Mouse (Mus musculus): ENCODE measurements around the gene Pmepa1.

The Pmepa1 gene

DNA sequence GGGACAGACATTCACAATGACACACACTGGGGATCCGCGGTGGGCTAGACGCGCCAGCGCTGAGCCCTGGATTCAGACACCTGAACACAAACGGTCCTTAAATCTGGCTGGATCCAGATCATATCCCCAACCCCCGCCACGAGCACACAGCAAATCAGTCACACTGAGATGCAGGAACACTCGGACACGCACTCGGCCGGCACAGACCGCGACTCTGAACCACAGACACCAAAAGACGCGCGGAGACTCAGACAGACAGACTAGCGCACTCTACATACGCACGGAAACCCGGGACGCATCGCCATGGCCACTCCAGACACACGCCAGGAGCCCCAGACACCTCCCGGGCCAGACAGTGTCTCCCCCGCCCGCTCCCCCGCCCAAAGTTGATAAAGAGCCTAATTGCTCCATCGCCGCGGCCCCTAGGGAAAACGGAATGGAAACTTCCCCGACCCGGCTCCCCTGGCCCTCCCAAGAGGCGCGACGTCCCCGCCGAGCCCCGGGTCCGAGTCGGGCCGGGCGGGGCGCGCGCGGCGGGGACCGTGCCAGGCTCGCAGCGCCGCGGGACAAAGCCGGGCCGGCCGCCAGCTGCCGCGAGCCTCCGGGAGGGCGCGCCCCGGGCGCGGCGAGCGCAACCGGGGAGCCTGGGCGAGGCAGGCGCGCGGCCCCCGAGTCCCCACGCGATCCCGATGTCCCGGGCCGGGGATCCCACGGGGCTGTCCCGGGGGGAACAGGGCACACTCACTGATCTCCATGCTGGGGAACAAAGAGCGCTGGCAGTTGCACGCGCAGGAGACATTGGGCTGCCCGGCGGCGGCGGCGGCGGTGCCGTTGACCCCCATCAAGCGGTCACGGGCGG, 761 bp downstream of the Pmepa1 start:
- DNase-seq (ENCODE audit: low spot score) = no peak

- DNase-seq (ENCODE audit: low spot score) = no peak
Measured at GRCm38 (mm10) chr2:173274428-173275342, 1.6 kb downstream of the Pmepa1 start.

- DNase-seq (ENCODE audit: low spot score) = no peak
Measured at GRCm38 (mm10) chr2:173273885-173274284, 2.4 kb downstream of the Pmepa1 start.

DNA sequence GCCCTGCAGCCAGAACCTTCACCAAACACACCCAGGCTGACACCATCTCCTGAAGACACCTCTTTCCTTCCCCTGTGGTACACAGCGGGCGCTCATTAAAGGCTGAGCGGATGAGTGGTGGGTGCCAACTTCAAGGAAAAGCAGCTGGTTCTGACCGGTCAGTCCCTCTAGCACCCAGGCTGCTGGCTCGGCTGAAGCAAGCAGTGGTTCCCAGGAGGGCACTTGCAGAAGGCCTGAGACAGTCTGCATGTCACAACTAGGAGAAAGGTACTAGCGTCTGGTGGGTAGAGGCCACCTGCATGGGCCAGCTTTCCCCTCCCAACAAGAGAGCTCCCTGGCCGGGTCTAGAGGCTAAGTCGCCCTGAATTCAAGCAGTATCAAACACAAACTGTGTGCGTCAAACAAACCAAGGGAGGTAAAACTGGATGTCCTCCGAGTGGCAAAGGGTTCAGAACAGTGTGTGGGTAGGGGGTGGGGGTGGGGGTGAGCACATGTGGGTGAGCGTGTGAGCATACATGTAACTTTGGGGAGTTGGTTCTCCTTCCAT, 3.9 kb downstream of the Pmepa1 start:
- DNase-seq (ENCODE audit: low spot score) = no peak

DNA sequence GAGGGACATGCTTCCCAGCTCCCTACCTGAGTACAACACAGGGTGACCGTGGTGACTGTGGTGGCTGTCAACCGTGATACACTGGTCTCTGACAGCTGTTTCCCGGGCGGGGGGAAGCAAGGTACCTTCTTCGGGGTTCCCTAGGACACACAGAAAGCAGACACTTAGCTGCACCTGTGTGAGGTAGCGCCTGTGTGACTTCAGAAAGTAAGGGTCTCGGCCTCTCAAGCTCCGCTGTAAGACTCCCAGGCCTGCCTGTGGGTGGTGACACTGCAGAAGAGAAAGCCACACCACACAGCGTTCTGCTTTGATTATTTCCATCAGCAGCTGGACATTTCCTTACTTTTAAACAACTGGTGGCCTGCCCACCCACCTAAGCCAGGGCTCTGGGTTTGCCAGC, 4.8 kb downstream of the Pmepa1 start:
- no peak for DNase-seq (ENCODE audit: low spot score)

DNA sequence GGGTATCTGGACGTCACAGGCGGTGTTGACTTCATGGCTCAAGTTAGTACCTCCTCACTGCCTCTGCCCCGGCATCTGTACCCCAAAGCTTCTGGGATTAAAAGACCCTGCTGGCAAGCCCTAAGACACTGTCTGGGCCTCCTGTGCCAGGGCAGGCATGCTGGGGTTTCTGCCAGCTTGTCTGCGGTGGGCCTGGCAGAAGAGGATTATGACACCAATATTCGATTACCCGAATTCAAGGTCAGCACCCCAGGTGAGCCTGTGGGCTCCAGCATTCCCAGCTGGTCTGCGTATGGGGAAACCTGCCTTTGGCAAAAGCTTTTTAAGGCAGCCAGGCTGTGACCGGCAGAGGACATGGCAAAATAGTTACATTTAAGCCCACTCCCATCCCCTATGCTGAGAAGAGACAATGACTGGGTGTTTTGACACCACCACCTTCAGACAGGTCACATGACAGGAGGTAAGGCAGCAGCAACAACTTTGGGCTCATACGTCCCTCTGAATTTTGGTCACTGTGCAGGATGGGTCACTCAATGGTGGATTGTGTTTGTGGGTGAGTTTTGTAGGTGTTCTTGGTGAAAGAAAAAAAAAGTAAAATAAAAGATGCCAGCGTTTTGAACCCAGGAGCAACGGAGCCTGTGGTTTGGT, 5.6 kb downstream of the Pmepa1 start:
- no peak for DNase-seq (ENCODE audit: low spot score)

- DNase-seq (ENCODE audit: low spot score) = no peak
Measured at GRCm38 (mm10) chr2:173270196-173270595, 6.1 kb downstream of the Pmepa1 start.

GRCm38 (mm10) chr2:173267562-173267961, 8.8 kb downstream of the Pmepa1 start:
- no peak for DNase-seq (ENCODE audit: low spot score)

GRCm38 (mm10) chr2:173266349-173267112, 9.8 kb downstream of the Pmepa1 start:
- DNase-seq (ENCODE audit: low spot score) = no peak

DNA sequence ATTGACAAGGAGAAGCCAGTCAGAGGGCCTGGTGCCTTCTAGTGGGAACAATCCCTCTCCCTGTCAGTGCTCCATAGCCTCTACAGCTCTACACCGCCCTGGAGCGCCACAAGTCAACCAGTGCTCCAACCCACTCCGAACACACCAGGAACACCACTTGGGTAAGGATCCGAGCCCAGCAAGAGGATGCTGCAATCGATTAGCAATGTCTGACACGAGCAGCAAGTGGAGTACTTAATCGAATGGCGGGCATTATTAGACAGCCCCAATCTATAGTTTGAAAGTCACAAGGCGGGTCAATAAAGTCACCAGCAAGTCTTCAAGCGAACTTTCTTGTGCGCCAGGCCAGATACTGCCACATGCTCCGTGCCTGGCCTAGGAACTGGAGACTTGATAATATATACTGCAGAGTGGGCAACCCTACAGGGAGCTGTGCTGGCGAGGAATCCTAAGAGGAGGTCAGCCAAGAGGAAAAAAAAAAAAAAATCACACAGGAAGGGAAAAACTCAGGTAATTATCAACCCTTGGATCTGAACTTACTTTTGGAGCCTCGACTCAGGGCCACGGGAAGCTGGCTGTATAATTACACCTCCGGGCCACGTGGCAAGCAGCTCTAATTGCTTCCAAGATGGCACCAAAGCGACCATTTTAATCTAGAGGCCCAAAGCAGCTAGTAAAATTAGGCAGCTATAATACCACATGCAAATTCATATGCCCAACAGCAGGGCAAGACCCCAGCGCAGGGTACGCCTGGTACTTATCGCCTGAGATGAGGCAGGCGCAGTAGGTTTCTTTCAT, 10.7 kb downstream of the Pmepa1 start:
- DNase-seq (ENCODE audit: low spot score) = no peak

DNA sequence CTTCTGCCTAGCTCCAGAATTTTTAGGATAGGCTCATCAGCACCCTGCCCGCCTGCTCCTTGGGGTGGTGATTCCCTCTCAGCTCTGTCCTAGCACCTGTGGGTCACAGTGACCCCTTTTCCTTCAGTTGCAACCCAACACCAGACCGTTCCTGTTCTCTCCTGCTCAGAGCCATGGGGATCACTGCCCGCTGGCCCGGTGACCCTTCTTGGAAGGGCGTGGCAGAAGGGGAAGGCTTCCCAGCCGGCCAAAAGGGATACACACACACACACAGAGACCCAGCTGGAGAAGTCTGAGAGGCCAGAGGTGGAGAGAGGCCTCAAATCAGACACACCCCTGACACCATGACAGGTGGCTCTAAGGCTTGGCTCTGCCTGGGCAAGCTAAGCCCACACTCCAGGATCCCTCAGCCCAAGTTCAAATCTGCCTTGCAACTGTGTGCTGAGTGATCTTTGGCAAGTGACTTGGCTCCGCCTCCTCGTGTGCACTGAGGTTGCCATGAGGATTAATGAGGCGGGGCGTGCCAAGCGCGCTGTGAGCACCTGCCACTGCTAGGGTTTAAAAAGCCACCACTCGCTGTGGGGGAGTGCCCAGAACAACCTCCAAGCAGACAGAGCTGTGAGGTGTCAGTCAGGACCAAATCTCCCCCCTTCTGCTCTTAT, 11.7 kb downstream of the Pmepa1 start:
- DNase-seq (ENCODE audit: low spot score) = no peak

GRCm38 (mm10) chr2:173263636-173264330, 12.6 kb downstream of the Pmepa1 start:
- DNase-seq (ENCODE audit: low spot score) = no peak

DNA sequence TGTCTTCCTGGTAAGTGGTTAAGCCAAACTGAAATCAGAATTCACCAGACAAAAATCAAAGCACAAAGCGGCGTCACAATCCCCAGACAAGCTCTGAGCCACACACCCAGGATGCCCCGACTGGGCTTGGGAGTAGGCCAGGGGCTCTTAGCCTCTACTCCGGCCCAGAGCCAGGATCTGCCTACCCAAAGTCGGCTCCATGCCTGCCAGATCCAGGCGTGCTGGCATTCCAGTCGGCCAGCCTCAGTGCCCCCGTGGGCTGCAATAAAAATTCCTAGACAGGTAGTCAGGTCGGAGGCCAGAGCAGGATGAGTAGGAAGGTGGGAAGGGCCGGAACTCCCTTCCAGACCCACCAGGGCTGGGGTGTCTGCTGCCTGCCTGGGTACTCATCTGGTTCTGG, 14.8 kb downstream of the Pmepa1 start:
- DNase-seq (ENCODE audit: low spot score) = no peak

DNA sequence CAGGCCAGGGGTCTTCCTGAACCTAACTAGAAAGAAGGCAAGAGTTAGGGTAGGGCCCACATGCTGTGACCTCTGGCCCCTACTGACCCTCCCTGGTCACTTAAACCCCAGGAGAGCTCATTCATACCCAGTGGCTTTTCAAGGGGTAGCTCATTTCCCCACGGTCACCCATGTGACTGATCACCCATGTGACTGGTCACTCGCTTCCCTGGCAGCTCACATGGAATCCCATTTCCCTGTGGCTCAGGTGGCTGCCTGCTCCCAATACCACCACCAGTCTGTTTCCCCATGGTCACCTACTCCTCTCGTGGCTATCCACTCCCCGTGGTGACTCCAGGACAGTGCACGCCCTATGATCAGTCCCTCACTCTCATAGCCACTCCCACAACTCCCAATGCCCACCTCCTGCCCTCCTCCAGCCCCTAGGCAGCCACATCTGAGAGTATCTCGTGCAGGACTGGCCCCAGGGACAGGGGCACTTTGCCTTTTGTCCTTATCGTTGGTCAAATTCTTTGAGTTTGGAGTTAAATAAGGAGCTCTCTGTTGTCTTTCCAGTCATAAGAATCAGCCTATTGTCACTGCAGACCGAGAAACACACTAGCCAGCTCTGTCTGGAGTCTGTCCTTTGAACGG, 17.8 kb downstream of the Pmepa1 start:
- DNase-seq (ENCODE audit: low spot score) = no peak

DNA sequence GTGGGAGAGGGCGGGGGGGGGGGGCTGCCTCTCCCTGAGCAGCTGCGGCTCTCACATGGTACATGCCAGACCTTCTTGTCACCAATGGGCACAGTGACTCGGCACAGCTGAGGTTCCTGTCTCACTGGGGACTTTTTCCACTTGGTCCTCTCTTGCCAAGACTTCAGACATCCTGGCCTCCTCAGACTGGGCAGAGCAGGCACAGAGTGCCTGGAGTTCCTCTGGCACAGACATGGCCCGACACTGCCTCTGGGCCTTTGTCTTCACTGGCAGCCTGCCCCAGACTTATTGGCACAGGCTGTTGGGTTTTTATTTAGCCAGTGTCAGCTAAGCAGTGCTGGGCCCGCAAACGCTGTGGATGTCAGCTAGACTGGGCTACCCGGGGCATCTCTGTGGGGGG, 18.7 kb downstream of the Pmepa1 start:
- DNase-seq (ENCODE audit: low spot score) = peak; percentile 34

DNA sequence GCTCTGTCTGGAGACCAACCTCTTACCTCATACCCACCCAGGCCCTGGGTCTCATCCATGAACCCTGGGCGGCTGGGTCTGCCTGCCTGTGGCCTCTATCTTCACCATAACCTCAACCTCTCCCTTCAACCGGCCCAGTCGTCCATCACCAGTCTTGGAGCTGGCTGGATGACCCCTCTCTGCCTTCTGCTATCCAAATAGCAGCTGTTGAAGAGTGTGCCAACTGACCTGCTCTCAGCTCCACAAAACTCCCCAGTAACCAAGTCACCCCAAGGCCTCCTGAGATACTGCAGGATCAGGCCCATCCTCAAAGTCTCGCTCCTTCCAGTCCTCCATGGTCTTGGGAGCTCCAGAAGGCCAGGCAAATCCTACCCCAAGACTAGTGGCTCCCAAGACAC, 19.8 kb downstream of the Pmepa1 start:
- DNase-seq (ENCODE audit: low spot score) = no peak

DNA sequence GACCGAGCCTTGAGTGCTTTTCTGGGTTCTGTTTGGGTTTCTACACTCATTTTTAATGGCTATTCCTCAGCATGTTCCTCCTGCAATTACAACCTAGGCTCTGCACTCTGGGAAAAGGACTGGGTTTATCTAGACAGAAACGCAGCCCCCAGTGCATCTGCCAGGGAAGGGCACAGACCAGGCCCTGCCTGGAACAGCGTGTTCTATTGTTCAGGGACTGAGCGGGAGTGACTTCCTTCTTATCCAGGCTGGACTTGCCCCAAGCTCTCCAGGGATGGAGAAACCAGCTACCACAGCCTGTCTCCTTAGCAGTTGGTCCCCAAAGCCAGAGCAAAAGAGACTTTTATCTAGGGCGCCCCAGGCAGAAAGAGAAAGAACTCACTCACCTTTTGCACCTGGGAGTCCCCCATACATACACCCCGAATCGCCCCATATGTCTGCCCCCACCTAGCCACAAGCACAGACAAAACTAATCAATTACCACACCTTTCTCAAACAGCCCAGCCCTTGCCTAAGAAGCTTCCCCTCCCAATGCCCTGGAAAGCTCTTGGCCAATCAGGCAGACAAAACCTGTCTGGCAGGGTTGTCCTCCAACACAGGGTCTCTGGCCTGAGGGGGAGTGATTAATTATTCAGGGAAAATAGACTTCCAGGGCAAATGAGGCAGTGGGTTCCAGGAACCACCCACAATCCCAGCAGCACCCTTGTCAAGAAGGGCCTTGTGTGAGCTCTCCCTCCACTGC, 20.4 kb downstream of the Pmepa1 start:
- DNase-seq (ENCODE audit: low spot score) = no peak

Measured in urinary bladder, postnatal 10 days (tissue).